Mouse (Mus musculus): ENCODE data around the gene Aox1.

The Aox1 gene

DNA sequence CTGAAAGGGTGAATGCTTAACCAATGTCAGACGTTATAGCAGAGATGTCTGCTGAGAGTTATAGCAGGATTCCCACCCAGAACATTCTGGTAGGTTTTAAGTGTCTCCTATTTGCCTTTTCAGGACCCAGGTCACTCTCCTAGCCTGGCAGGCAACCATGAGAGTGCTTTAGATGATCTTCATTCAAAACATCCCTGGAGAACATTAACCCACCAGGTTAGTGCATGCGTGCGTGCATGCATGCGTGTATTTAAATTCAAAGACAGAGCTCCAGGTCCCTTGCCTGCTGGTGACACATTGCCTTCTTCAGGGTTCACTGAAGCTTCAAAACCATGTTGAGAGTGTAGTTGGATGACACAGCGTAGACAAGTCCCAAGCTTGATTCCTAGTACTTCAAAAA is 35.4 kb downstream of the Aox1 start:
- no peak for DNase-seq (ENCODE audit: low read depth, low spot score)

DNA sequence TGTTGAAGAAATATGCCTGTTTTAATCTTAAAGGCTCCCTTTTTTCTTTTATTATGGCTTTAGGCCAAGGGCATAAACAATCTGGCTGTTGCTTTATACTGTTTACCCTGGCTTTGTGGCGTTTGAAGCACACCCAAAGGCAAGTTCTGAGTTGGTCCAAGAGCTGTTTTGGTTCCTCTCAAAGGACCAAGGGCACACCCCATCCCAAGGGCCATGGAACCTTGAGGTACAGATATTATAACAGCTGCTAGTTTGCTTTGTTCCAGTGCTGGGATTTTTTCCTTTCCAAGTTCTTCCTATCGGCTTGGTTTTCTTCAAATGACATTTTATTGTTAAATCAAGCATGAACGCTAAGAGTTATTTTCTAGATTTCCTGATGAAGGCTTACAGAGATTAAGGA is 35.9 kb downstream of the Aox1 start:
- DNase-seq (ENCODE audit: low read depth, low spot score) = no peak

GRCm38 (mm10) chr1:58069181-58069580 is 39.5 kb downstream of the Aox1 start:
- no peak for DNase-seq (ENCODE audit: low read depth, low spot score)

- peak; percentile 21 for DNase-seq (ENCODE audit: low read depth, low spot score)
These were observed 40.4 kb downstream of the Aox1 start for GRCm38 (mm10) chr1:58070091-58070490.

DNA sequence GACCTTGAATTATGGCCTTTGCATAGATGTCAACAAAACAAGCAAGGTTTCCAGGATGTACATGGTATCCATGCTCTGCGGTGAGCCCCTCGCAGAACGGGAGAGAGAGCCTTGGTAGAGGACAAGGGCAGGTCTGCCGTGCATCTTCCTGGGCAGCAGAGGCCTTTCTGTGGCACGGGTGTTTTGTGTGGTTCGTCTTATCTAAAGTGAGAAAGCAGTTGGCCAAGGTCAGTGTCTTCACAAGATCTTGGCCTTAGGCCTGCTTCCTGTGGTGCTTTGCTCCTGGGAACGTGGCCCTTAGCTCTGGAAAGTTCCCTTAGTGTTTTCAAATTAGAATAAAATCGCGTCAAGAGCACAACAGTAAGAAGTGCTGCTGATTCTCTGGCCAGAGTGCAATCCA is 41.3 kb downstream of the Aox1 start:
- no peak for DNase-seq (ENCODE audit: low read depth, low spot score)

DNA sequence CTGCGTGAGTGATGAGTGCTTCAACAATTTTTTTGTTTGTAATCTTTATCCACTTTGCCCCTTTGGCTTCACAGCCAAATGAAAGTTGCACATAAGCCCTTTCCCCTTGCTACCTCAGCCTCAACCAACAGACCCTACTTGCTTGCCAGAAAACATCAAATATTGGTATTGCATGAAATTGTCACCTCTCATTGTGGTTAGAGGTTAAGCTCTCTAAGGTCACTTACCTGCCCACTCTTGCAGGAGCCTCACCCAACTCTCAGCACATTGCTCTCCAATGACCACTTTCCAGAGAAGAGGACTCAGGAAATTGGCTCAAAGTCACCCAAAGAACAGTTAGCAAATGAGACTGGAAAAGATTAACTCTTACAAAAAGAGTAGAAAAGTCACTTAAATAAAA is 41.8 kb downstream of the Aox1 start:
- no peak for DNase-seq (ENCODE audit: low read depth, low spot score)

- DNase-seq (ENCODE audit: low read depth, low spot score) = no peak
These were observed 42.7 kb downstream of the Aox1 start for GRCm38 (mm10) chr1:58072416-58072815.

DNA sequence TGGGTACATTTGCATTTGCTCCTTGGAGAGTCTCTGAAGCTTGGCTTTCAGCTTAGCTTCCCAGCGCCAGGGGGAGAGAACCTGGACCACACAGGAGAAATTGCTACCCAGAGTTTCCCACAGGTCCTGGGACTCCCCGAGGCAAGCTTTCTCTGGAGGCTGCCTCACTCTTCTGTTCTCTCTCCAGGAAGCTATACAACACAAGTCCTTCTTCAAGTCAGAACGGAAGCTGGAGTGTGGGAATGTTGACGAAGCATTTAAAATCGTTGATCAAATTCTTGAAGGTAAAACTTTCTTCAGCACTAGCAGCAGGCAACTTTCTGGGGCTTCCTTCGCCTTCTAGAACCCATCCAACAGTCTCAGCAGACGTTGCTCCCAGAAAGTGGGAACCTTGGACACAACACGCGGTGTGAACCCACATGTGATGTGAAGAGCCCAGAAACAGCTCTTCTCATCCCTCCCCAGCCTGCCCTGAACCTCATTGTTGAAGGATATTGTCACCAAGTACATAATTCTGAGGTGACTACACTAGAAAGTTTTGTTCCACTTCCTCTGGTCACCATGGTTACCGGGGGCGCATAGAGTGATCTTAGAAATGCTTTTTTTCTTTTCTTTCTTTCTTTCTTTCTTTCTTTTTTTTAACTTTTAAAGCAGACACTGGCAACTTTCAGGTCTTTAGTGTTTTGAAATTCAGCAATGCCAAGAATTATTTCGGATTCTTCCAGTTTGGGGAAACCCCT is 43.4 kb downstream of the Aox1 start:
- DNase-seq (ENCODE audit: low read depth, low spot score) = no peak

DNA sequence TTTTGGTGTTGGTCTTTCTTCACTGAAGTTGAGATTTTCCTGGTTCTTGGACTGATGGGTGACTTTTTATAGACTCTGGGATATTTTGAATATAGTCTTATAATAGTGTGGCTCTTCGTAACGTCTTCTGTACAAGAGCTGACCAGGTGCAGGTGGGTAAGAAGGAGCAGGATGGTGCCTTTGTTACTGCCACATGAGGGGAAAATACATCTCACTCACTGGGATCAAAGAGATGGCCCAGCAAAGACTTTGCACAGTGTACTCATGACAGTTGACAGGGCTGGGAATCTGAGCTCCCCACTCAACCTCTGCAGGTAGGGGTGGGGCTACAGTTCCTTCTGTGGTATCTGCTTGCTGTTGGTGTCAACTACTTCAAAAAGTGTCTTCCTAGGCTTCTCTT is 44.5 kb downstream of the Aox1 start:
- no peak for DNase-seq (ENCODE audit: low read depth, low spot score)

- DNase-seq (ENCODE audit: low read depth, low spot score) = no peak
These were observed 48.2 kb downstream of the Aox1 start for GRCm38 (mm10) chr1:58077882-58078281.

GRCm38 (mm10) chr1:58078390-58078789 is 48.7 kb downstream of the Aox1 start:
- no peak for DNase-seq (ENCODE audit: low read depth, low spot score)

GRCm38 (mm10) chr1:58079689-58080088 is 50.0 kb downstream of the Aox1 start:
- DNase-seq (ENCODE audit: low read depth, low spot score) = peak; percentile 37

- no peak for DNase-seq (ENCODE audit: low read depth, low spot score)
These were observed 50.7 kb downstream of the Aox1 start for GRCm38 (mm10) chr1:58080446-58080845.

DNA sequence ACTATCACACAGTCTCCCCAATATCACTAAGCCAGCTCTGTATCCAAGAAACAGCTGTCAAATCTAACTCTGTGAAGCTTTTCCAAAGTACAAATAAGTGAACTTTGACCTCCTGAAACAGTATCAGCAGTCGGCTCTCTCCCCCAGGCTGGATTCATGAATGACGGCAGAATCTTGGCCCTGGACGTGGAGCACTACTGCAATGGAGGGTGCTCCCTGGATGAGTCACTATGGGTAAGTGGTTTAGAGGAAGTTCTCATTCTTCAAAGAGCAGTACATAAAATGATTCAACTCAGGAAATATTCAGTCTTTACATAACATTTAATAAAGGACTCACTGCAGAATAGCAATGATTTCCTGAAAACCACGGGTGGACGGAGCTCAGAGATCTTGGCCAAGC is 51.6 kb downstream of the Aox1 start:
- DNase-seq (ENCODE audit: low read depth, low spot score) = no peak

DNA sequence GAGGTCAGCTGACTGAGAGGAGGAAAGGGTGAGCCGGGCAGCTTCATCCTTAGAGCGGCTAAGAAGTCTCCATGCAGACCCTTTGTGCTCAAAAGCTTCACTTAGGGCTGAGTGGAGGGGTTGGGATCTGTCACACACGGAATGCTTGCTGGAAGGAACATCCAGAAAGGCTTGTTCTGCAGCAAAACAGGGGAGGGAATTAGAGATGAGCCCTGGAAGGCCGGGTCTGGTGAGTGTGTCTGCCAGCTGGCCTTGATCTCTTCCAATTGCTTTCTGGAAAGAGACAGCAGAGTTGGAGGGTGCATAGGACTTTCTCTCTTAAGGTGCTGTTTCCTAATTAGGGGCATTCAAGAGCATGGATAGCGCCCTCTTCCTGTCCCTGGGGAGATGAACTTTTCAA is 59.6 kb downstream of the Aox1 start:
- DNase-seq (ENCODE audit: low read depth, low spot score) = no peak

DNA sequence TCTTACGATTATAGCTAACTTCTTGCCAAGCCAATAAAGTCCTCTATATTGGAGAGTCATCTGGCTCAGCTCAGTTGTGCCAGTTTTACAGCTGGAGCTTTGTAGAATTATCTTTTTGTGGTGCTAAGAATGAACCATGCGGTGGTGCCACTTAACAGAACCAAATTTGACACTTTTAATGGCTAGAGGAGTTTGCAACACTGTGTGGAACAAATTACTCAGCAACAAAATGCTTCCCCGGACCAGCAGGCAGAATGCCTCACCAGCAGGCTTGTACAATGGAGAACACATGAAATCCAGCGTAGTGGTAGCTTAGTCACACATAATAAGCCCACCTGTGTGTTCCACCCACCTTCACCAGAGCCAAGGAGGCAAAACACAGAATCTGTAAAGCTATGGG is 60.5 kb downstream of the Aox1 start:
- no peak for DNase-seq (ENCODE audit: low read depth, low spot score)

DNA sequence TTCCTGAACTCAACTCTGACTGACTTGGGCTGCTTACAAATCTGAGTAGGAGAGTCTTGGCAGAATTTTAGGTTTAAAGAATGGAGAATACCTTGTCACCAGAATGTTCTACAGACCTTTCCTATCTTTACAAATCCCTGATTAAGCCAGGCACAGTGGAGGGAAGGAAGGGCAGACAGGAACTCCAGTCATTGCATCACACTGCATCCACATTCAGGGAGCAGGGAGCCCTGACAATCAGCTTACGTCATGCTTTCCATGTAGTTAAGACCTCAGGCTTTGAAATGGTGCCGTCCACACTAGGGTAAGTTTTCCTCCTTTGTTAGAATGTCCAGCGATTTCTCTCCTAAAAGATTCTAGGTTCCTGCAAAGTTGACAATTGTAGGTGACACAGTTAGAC is 61.5 kb downstream of the Aox1 start:
- no peak for DNase-seq (ENCODE audit: low read depth, low spot score)

GRCm38 (mm10) chr1:58091992-58092560 is 62.3 kb downstream of the Aox1 start:
- no peak for DNase-seq (ENCODE audit: low read depth, low spot score)

DNA sequence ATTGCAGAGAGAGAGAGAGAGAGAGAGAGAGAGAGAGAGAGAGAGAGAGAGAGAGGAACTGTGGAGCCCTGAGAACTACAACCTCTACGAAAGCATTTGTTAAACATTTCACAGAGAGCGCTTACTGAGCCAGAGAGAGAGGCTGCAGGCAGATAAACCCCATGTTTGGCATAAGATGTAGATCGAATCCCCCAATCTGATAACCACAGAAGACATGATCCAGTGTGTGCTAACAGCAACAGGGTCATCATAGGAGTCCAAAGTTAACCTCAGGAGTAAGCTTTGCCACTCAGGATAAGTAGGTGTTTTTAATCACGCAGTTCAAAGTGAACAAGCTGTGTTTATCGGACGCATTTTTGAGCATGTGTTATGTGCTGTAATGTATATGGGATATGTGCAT is 67.6 kb downstream of the Aox1 start:
- no peak for DNase-seq (ENCODE audit: low read depth, low spot score)

DNA sequence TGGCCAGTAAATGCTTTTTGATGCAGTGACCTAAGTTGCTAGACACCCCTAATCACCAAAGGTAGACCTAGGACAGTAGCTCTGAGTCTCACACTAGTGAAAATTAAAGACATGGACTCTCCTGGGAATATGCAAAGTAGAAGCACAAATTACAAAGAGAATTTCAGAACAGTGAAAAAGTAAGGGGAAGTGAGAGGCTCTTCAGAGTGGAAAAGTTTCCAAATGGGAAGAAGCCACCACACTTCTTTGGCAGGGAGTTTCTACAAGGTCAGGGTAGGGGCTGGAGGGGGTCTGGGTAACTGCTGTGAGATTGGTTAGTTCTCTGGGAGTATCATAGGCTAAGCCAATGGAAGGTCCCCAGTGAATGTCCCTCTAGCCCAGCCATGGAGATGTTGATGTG is 69.4 kb downstream of the Aox1 start:
- no peak for DNase-seq (ENCODE audit: low read depth, low spot score)

GRCm38 (mm10) chr1:58101531-58102146 is 71.9 kb downstream of the Aox1 start:
- DNase-seq (ENCODE audit: low read depth, low spot score) = no peak

- DNase-seq (ENCODE audit: low read depth, low spot score) = no peak
These were observed 72.8 kb downstream of the Aox1 start for GRCm38 (mm10) chr1:58102494-58102893.

DNA sequence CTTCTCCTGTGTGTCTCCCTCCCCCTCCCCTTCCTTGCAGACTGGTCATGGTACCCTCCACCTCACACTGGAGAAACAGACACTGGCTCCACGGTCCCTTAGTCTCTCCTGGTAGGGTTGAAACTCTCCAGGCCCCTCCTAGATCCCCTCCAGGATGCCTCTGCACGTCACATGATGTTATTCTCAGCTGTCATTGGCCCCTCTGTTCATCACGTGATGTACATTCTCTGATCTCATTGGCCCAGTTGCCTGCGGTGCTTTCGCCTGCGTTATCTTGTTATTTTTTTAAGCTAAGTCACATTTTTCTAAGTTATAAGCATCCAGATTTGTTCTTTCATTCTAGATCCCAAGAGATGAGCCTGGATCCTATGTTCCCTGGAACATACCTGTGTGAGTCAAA is 76.0 kb downstream of the Aox1 start:
- peak; percentile 48 for DNase-seq (ENCODE audit: low read depth, low spot score)

Measured in R1 (cell line).